Mouse (Mus musculus) midbrain, embryonic 10.5 days (tissue): ENCODE measurements around the gene Espl1. TPM values are rescaled to one million over a fixed set of nuclear protein-coding genes. Genes with fewer than 3 reads are reported as not detected.
A peak's percentile ranks its signal among the peaks of the same experiment; 100 is the strongest.

Source experiments
- DNase-seq: peaks from one replicate; pipeline ENCODE4 v3.0.0-alpha.2; 2017; ENCODE audit warnings: low spot score
- H3K27ac ChIP-seq: fragments of 300-500 bp; sonication (generic); replicated peaks from 2 replicates; pipeline ENCODE4 v1.5.1; 2016; ENCODE audit warnings: mild to moderate bottlenecking
- H3K27me3 ChIP-seq: fragments of 300-500 bp; sonication (generic); 2 replicates; pipeline ENCODE4 v1.6.1; 2016; ENCODE audit warnings: low read depth, mild to moderate bottlenecking; ENCODE audit not compliant: poor library complexity, severe bottlenecking
- H3K36me3 ChIP-seq: fragments of 300-500 bp; sonication (generic); 2 replicates; pipeline ENCODE4 v1.6.1; 2016; ENCODE audit warnings: mild to moderate bottlenecking, moderate library complexity
- H3K4me1 ChIP-seq: fragments of 300-500 bp; sonication (generic); 2 replicates; pipeline ENCODE4 v1.6.1; 2016
- H3K4me3 ChIP-seq: fragments of 300-500 bp; sonication (generic); 2 replicates; pipeline ENCODE4 v1.5.1; 2016; ENCODE audit warnings: mild to moderate bottlenecking, moderate library complexity
- H3K9me3 ChIP-seq: fragments of 300-500 bp; sonication (generic); replicated peaks from 2 replicates; pipeline ENCODE4 v1.6.1; 2016; ENCODE audit warnings: mild to moderate bottlenecking
- WGBS: fragments of 180-500 bp; shearing (Covaris S2); methylation state at CpG from one replicate; pipeline ENCODE4 v1.1.7; 2016; 5-methylcytosine and 5-hydroxymethylcytosine counted together
- polyA plus RNA-seq: library from polyadenylated mRNA; unstranded; fragments of >200 nt; fragmentation: Nextera tagmentation; extraction: Ambion mirVana; gene quantifications from 2 replicates; pipeline ENCODE4 v1.2.1, GENCODE M21; 2016

The Espl1 gene
- polyA plus RNA-seq: 47.4 and 54.4 TPM in 2 replicates

DNA sequence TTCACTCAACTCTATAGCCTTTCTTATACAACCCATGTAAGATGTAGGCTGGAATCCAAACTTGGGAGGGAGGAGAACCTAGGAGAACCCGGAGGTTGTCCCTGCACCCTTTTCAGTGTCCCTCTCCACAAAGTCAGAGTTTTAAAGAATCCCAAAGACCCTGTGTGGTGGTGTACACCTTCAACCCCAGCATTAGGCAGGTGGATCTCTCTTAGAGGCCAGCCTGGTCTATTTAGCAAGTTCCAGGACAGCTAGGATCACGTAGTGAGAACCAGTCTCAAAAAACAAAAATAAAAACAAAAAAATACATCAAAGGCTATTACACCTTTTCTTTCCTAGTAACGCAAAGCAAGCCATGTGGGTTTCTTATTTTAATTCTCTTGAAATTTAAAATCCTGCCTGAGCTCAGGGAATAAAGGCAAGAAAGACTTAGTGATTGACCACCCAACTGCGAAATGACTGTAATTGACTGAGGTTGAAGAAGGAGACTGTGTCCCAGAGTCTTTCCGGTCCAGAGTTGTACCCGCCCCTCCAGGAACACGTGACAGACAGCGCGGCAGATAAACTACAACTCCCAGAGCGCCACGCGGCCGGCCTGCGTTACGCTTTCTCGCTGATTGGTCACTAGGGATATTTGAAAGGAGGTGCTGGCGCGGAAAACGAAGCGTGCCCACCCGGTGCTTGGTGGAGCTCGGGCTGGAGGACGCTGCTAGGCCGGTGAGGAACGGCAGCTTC is at the start of gene Espl1:
Gene Espl1, plus strand, starts transcription at position 634 of the 735 bp plus-strand sequence.
- H3K36me3 ChIP-seq: peaks cover 32% of the 10 kb centered on the region
- DNase-seq: peak; percentile 97
- no peaks in the 10 kb centered on the region for H3K9me3 ChIP-seq
- H3K4me3 ChIP-seq: peak within 1 kb of the TSS; percentile 81
- no peaks in the 10 kb centered on the region for H3K27me3 ChIP-seq
- peak within 1 kb of the TSS; percentile 86 for H3K27ac ChIP-seq
- peaks cover 13% of the 10 kb centered on the region for H3K4me1 ChIP-seq
- 7% methylated on average over 25 of the region's 25 CpGs for WGBS

DNA sequence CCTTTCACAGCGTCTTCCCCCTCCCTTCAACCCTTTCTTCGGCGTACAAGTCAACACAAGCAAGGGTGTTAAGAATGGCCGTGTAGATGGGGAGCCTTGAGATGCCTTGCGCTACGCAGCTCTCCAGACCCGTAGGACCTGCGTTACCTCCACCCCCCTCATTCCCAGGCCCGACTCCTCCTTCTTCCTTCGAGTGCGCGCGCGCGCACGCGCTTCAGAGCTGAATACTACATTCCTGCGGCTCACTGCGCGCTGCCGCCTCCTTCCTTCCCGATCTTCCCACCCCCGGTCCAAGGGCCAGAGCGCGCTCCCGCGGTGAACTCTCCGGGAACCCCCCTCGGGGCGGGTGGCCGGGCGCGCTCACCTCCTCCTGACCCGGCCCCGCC is 49.2 kb upstream of the Espl1 start:
- H3K9me3 ChIP-seq: no peaks in the 10 kb centered on the region
- WGBS: under 1% methylated on average over 34 of the region's 35 CpGs
- peaks cover 86% of the 10 kb centered on the region for H3K4me1 ChIP-seq
- peak; percentile 84 for DNase-seq
- H3K4me3 ChIP-seq: peak overlapping the region; percentile 70
- peaks cover 100% of the 10 kb centered on the region for H3K27me3 ChIP-seq
- H3K27ac ChIP-seq: peak overlapping the region; percentile 75
- H3K36me3 ChIP-seq: no peaks in the 10 kb centered on the region

DNA sequence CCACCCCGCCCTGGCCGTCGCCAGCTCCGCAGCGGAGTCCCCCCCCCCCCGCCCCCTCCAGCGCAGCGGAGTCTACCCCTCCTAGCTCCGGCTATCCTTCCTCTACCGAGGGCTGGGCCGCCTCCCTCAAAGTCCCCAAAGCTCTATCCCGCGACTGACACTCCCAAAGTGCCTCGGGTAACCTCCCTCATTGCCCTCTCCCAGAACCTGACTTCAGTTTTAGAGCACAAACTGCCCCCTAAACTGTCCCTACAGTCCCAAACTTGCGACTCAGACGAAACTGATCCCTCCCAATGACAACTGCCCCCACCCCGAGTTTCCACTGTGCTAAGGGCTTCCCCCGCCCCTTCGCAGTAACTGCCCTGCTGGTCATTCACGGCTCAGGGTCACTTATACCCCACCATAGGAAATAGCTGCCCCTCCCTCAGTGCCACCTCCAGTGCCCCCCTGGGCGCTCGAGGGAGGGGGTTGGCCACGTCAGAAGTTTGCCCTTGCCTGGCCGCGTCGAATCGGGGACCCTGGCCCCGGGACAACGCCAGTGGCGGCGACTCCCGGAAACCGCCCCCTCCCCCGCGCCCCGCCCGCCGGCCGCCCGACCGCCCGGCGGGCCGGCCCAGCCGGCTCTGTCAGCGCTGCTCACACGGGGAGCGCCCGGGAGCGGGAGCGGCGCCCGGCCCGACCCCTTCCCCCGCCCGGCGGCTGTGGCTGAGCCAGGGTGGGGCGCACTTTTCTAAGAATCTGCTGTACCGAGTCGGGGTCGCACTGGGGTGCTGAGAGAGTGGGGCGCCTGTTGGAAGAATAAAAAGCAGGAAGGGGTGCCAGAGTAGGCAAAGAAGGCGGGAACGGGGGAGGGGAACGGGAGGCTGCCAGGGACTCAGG is 48.6 kb upstream of the Espl1 start:
- Histone ChIP-seq H3K27ac (peak overlapping the region; percentile 75), H3K4me3 (peak overlapping the region; percentile 70), H3K4me1 (peaks cover 85% of the 10 kb centered on the region), H3K27me3 (peaks cover 100% of the 10 kb centered on the region), H3K36me3 (no peaks in the 10 kb centered on the region), H3K9me3 (no peaks in the 10 kb centered on the region)
- peak; percentile 66 for DNase-seq
- under 1% methylated on average over 59 of the region's 65 CpGs for WGBS

DNA sequence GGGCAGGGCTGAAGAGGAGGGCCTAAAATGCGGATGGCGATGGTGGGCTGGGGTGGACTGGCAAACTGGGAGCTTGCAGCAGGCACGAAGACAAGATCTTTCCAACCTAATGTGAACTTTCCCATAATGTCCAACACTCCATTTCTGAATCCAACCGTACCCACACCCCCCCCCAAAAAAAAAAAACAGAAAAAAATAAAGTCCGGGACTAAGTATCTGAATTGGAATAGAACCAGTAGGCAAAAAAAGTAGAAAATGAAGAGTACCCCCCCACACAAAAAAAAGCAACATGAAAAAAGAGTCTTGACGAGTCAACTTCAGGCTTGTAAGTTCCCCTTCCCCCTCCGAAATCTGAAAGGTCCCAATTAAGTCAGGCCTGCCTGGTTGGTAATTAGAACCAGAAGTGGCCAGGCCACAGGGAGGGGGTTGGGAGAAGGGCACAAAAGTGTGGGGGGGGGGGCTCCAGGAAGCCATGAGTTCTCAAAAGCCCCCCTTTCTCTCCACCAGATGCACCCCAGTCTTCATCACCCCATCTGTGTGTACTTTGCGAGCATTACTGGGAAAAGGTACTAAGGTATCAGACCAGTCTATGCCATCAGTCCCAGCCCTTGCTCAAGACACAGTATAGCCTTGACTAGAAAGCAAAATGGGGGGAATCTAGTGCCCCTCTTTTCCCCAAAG is 47.8 kb upstream of the Espl1 start:
- no peaks in the 10 kb centered on the region for H3K36me3 ChIP-seq
- peaks cover 95% of the 10 kb centered on the region for H3K27me3 ChIP-seq
- H3K27ac ChIP-seq: peak overlapping the region; percentile 75
- 2% methylated on average over 8 of the region's 8 CpGs for WGBS
- peak overlapping the region; percentile 70 for H3K4me3 ChIP-seq
- peaks cover 77% of the 10 kb centered on the region for H3K4me1 ChIP-seq
- no peaks in the 10 kb centered on the region for H3K9me3 ChIP-seq
- no peak for DNase-seq

DNA sequence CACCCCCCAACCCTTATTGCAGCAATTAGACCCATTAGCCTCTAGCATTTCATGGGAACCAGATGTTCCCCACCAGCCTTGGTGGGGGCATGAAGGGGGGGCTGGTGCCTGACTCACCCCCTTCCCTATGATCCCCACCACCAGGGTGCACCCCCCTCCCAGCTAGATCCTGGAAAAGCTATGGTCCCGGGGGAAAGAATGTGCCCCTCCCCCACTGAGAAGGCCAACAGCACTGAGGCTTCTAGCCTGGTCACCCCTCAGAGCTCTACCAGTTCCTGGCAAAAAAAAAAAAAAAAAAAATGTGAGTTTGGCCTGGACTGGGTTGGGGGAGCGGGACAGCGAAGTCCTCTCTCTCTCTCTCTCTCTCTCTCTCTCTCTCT is 47.3 kb upstream of the Espl1 start:
- no peaks in the 10 kb centered on the region for H3K9me3 ChIP-seq
- DNase-seq: no peak
- peak overlapping the region; percentile 14; the same call in 1 of the 2 replicates for H3K4me3 ChIP-seq
- H3K36me3 ChIP-seq: no peaks in the 10 kb centered on the region
- H3K27me3 ChIP-seq: peaks cover 95% of the 10 kb centered on the region
- H3K4me1 ChIP-seq: peaks cover 72% of the 10 kb centered on the region
- 0% methylated on average over 3 of the region's 3 CpGs for WGBS
- no peak overlapping the region; the same call in 1 of the 2 replicates for H3K27ac ChIP-seq

DNA sequence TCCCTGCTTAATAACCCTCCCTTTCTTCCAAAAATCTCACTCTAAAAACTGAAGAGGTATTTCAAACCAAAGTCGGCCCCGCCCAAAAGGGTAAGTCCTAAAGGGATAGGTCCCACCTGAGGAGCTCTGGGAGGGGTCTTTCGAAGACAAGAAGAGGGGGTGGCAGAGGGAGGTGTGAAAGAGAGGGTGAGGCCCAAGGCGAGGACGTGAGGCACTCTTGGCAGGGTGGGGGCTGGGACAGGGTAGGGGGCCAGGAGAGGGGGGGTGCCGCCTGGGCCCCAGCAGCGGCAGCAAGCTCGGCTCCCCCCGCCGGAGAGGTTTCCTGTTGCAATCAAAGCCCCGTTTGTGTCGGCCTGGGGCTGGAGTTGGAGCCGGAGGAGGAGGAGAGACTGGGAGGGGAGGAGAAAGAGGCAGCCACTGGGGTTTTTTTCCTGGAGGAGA is 46.8 kb upstream of the Espl1 start:
- Histone ChIP-seq H3K4me3 (peak overlapping the region; percentile 32), H3K4me1 (peaks cover 67% of the 10 kb centered on the region), H3K27ac (peak overlapping the region; percentile 71), H3K36me3 (no peaks in the 10 kb centered on the region), H3K27me3 (peaks cover 95% of the 10 kb centered on the region), H3K9me3 (no peaks in the 10 kb centered on the region)
- peak; percentile 52 for DNase-seq
- WGBS: 1% methylated on average over 13 of the region's 13 CpGs

DNA sequence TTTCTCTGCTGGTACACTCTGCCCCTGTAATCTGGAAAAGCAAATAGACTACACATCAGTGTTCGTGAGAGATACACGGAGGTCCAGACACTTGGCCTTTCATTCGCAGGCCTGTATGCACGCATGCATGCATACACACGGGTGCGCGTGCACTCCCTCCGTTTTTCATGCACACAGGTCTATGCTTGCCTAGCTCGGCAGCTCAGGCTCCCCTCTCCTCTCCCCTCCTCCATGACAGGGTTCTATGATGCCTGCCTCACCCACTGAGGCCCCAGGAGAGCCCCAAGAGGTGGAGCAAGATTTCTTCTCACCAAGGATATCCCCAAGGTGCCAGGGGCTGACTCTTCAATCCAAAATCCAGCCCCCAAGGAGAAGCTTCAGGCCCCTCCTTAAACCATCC is 46.1 kb upstream of the Espl1 start:
- 49% methylated on average over 9 of the region's 9 CpGs for WGBS
- H3K4me1 ChIP-seq: peaks cover 61% of the 10 kb centered on the region
- DNase-seq: no peak
- H3K9me3 ChIP-seq: no peaks in the 10 kb centered on the region
- no peak overlapping the region; the same call in 1 of the 2 replicates for H3K27ac ChIP-seq
- peak overlapping the region; percentile 32; the same call in 1 of the 2 replicates for H3K4me3 ChIP-seq
- H3K27me3 ChIP-seq: peaks cover 95% of the 10 kb centered on the region
- no peaks in the 10 kb centered on the region for H3K36me3 ChIP-seq

DNA sequence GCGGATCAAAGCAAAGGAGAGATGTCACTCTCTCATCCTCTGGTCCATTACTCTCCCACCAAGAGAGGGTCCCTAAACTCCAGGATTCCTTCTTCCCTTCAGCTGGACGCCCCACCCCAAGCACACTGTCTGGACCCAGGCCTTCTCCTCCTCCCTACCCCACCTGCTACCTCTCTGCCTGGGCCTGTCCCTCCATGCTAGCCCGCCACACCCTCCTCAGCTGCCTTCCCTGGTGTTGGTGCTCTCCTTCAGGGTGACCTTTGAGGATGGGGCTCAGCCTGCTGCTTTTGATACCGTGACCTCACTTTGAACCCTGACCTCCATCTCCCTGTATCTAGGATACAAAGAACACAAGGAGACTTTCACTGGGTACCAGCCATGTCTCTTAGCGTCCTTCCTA is 45.5 kb upstream of the Espl1 start:
- Histone ChIP-seq H3K4me3 (no peak overlapping the region), H3K36me3 (no peaks in the 10 kb centered on the region), H3K4me1 (peaks cover 57% of the 10 kb centered on the region), H3K9me3 (no peaks in the 10 kb centered on the region), H3K27me3 (peaks cover 95% of the 10 kb centered on the region), H3K27ac (no peak overlapping the region)
- whole genome bisulfite sequencing: 59% methylated on average over 5 of the region's 5 CpGs
- DNase-seq: no peak

DNA sequence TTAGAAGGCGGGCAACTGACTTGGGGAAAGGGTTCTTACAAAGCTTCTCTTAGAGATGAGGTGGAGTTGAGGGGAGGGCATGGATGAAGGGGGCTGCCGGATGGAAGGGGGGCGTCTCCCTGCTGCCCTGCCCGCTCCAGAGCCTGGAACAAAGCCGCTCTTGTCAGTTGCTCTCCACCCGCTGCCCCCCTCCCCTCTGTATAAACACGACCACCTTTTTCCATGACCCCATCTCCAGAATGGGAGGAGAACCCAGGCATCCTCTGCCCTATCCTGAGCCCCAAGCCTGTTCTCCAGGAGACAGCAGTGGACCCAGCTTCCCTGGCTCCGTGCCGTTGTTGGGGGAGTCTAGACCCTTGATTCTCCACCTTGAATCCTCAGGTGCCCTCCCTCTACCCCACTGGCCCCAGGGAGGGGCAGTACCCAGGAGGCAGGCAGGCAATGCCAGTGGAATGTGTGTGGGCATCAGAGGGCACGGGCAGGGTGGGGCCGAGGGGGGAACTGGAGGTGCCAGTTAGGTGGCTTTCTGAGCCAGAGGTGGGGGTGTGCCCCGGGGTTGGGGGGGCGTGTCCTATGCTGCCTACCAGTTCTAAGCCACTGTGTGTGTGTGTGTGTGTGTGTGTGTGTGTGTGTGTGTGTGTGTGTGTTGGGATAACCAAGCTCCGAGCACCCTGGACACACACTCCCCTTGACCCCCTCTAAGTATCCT is 40.4 kb upstream of the Espl1 start:
- no peak for DNase-seq
- H3K9me3 ChIP-seq: no peaks in the 10 kb centered on the region
- H3K36me3 ChIP-seq: no peaks in the 10 kb centered on the region
- peaks cover 46% of the 10 kb centered on the region for H3K4me1 ChIP-seq
- no peak overlapping the region; the same call in 1 of the 2 replicates for H3K27ac ChIP-seq
- peaks cover 91% of the 10 kb centered on the region for H3K27me3 ChIP-seq
- peak overlapping the region; percentile 66; the same call in 1 of the 2 replicates for H3K4me3 ChIP-seq
- WGBS: 49% methylated on average over 13 of the region's 14 CpGs

DNA sequence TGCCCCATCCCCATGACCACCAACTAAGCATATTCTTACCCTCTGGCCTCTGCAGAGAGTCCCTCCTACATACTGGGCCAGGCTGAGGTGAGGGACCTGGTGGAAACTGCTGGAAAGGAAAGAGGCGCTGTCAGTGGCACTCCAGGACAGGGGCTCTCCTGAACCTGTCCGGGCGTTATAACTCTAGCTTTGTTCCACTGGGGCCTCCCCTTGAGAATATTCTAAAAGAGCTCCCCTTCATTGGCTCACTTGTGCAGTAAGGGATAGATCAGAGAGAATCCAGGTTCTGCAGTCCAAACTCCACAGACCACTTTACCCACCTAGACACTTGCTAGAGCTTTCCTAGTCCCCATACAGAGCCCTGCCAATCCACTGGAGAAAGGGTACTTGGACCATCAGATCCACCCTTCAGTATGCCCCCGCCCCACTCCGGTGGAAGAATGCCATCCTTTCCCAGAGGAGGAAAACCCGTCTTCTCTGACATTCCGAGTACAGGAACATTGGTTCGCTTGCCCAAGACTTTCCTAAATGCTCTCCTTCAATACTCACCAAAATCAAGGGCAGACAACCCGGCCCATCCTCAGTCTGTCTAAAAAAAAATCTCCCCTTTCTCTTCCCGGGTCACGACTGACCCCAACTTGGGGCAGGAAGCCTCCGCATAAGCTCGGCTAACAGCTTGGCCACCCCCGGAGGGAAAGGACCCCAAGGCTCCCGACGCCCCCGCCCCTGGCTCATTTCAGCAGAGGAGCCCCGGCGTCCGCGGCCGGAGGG is 39.5 kb upstream of the Espl1 start:
- no peak for DNase-seq
- Histone ChIP-seq H3K4me1 (peaks cover 42% of the 10 kb centered on the region), H3K27ac (peak overlapping the region; percentile 75), H3K36me3 (no peaks in the 10 kb centered on the region), H3K27me3 (peaks cover 82% of the 10 kb centered on the region), H3K4me3 (peak overlapping the region; percentile 66), H3K9me3 (no peaks in the 10 kb centered on the region)
- 9% methylated on average over 22 of the region's 22 CpGs for WGBS

DNA sequence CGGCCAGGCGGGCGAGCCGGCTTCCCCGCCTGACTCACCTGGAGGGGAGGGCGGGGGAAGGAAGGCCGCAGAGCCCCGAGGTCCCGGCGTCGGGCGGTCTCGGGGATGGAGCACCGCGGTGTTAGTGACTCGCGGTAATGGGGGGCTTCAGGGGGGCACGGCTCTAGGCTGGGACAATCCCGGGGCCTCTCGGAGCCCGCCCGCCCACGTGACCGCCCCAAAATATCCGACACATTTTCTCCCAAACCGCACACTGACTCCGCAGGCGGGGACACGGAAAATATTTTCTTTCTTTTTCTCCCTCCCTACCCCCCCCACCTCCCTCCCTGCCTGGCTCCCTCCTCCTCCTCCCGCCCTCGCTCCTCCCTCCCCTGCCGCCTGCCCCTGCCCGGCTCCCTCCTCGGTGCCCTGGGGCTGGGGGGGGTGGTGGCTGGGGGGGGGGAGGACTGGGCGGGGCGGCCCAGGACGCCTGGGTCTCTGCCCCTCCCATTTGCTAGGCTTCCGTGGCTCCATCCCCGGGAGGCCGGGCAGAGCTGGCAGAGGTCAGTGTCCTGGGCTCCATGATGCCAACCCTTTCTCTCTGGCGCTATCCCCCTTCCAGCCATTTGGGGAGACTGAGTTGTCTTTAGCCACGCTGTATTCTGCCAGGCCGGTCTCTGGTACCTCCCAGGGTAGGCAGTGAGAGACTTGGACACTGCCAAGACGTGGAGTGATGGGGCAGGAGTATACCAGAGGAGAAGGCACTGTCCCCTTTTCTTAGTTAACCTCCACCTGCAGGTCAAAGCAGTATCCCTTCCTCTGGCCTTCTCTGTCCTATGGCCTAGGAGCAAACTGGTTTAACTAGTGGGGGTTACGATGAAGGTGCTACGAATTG is 38.6 kb upstream of the Espl1 start, which contains the start of gene Rarg:
Gene Rarg, minus strand, starts transcription at position 316 of the 874 bp plus-strand sequence.
- Histone ChIP-seq H3K4me3 (peak within 1 kb of the TSS; percentile 66), H3K27me3 (peaks cover 78% of the 10 kb centered on the region), H3K27ac (peak within 1 kb of the TSS; percentile 75), H3K36me3 (no peaks in the 10 kb centered on the region), H3K4me1 (peaks cover 42% of the 10 kb centered on the region), H3K9me3 (no peaks in the 10 kb centered on the region)
- under 1% methylated on average over 40 of the region's 46 CpGs for WGBS
- peak; percentile 49 for DNase-seq
